Mouse (Mus musculus) cerebellum, adult 2 months (tissue): ENCODE results near the gene Lzts3. TPM values are rescaled to one million over a fixed set of nuclear protein-coding genes. Genes with fewer than 3 reads are reported as not detected.

Source experiments
- DNase-seq, 2 experiments: peaks; one replicate each; pipeline ENCODE4 v3.0.0; 2021
- H3K27ac ChIP-seq: fragments of 200-500 bp; 2 replicates; pipeline ENCODE4 v1.5.1; 2012; ENCODE audit warnings: low read length, control low read depth, inconsistent platforms; ENCODE audit not compliant: insufficient read depth
- H3K27me3 ChIP-seq: fragments of 200-500 bp; 2 replicates; pipeline ENCODE4 v1.6.1; 2012; ENCODE audit warnings: inconsistent platforms, mild to moderate bottlenecking, low read length, moderate library complexity; ENCODE audit not compliant: control insufficient read depth, insufficient read depth
- H3K4me1 ChIP-seq: fragments of 200-500 bp; 2 replicates; pipeline ENCODE4 v1.6.1; 2011; ENCODE audit warnings: low read length; ENCODE audit not compliant: control insufficient read depth, insufficient read depth
- H3K4me3 ChIP-seq: fragments of 200-500 bp; replicated peaks from 2 replicates; pipeline ENCODE3; 2011; ENCODE audit warnings: mild to moderate bottlenecking, low read depth, low read length, control low read depth; ENCODE audit not compliant: insufficient read depth
- CTCF ChIP-seq: fragments of 200-500 bp; IDR thresholded peaks from 2 replicates; pipeline ENCODE4 v1.5.1; 2011; ENCODE audit warnings: low read depth, mild to moderate bottlenecking, control low read depth, low read length, moderate library complexity, borderline replicate concordance; ENCODE audit not compliant: insufficient read depth
- POLR2A ChIP-seq: fragments of 200-500 bp; IDR thresholded peaks from 2 replicates; pipeline ENCODE4 v1.6.1; 2011; ENCODE audit warnings: low read length, control low read depth, borderline replicate concordance; ENCODE audit not compliant: insufficient read depth
- WGBS: fragments of 180-500 bp; shearing (Covaris S2); methylation state at CpG from one replicate; pipeline ENCODE4 v1.1.7; 2018; 5-methylcytosine and 5-hydroxymethylcytosine counted together
- polyA plus RNA-seq: library from polyadenylated mRNA; depleted of rRNA; stranded (reverse); fragments of >200 nt; gene quantifications from 2 replicates; pipeline ENCODE4 v1.2.3, GENCODE M21; 2012

The Lzts3 gene
- polyA plus RNA-seq, 1 experiment: 89.4 TPM

DNA sequence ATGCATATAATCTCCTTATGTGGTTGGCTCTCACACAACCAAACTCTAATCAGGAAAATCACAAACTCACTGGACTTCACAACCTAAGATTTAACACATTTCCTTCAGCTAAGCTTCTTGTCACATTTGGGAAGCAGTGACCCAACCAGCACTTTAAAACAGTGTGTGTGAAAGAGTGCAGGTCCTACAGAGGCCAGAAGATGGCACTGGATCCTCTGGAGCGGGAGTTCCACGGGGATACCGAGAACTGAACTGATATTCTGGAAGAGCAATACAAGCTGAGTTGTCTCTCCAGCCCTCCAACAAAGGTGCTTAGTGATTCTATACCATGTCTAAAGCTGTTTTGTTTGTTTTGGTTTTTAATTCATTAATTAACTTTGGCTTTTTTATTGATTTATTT, 29.5 kb downstream of the Lzts3 start:
- WGBS: 61% methylated on average over 3 of the region's 3 CpGs
- no peaks in the 10 kb centered on the region for H3K27me3 ChIP-seq
- H3K4me3 ChIP-seq: no peak overlapping the region
- H3K4me1 ChIP-seq: no peaks in the 10 kb centered on the region
- H3K27ac ChIP-seq: no peak overlapping the region
- peak; percentile 65 for TF ChIP-seq CTCF
- TF ChIP-seq POLR2A: no peak
- peak in 1 of 2 experiments; percentile 46 for DNase-seq

DNA sequence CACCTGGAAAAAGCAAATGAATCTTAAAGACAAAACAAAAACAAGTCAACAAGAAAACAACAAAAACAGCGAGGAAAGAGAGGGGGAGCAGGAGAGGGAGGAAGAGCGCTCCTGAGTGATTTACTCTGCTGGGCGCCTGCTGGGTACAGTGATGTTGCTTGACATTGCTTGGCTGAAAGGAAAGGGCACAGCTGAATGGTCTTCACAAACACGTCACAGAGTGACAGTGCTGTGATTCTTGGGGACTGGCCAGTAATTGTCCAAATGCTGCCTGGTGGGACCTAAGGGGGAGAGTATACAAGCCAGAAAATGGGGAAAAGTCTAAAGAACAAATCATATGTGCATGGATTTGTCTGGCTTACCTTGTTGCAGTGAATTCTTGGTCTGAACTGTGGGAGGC, 40.4 kb downstream of the Lzts3 start:
- Histone ChIP-seq H3K4me3 (no peak overlapping the region), H3K27ac (no peak overlapping the region), H3K4me1 (no peaks in the 10 kb centered on the region), H3K27me3 (no peaks in the 10 kb centered on the region)
- no peak for DNase-seq
- WGBS: 53% methylated on average over 4 of the region's 4 CpGs
- TF ChIP-seq POLR2A: no peak
- TF ChIP-seq CTCF: no peak

DNA sequence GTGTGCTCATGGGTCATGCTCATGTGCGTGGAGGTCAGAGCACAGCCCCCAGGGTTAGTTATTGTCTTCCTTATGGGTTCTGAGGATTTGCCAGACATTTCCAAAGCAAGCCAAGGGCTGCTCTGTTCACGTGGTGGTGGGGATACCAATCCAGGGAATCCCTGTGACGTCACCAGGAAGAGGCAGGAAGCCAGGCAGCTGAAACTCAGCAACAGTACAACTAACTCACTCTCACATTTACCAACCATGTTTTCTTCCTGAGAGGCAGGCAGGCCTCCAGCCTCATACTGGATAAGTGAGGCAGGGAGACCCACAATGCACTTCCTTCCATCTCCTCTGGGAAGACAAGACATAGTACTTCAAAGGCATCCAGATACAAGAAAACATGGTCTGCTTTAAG, 44.2 kb downstream of the Lzts3 start:
- no peak for DNase-seq
- TF ChIP-seq POLR2A: no peak
- TF ChIP-seq CTCF: no peak
- WGBS: 55% methylated on average over 3 of the region's 3 CpGs
- Histone ChIP-seq H3K27ac (no peak overlapping the region), H3K27me3 (no peaks in the 10 kb centered on the region), H3K4me1 (no peaks in the 10 kb centered on the region), H3K4me3 (no peak overlapping the region)

DNA sequence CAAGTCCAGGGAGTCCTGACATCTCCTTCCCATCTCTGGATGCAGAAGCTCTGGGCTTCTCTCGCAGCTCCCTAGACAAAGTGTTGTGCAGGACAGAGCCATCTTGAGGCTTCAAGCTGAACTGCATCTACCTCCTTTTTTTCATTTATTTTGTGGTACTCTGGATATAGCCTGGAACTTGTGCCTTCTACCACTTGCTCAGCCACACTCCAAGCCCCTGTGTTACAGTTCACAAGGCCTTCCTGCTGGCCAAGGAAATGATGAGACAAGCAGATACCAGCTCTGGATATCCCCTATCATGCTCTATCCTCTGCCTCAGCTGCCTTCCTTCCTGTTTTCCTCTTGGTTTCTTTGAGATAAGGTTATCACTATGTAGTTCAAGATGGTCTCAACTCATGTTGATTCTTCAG, 45.0 kb downstream of the Lzts3 start:
- TF ChIP-seq POLR2A: no peak
- peak; percentile 63; the same call in 1 of the 2 replicates for TF ChIP-seq CTCF
- WGBS: 10% methylated on average over 1 of the region's 1 CpGs
- Histone ChIP-seq H3K4me3 (no peak overlapping the region), H3K27ac (no peak overlapping the region), H3K4me1 (no peaks in the 10 kb centered on the region), H3K27me3 (no peaks in the 10 kb centered on the region)
- DNase-seq: peak in 1 of 2 experiments; percentile 39

DNA sequence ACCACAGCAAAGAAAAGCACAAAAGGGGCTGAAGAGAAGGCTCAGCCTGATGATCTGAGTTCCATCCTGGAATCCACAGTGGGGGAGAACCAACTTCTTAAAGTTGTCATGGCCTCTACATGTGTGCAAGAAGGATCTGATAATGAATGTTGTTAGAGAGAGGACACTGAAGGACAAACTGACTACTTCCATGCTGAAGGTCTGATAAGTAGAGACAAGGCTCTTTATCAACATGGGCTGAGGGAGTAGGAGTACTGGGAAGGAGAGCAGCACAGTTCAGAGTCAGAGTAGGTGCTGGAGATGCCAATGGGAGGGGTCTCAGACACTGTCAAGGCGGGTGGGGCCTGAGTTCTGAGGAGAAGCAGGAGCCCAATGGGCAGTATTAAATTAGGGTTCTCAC, 47.0 kb downstream of the Lzts3 start:
- DNase-seq: no peak
- TF ChIP-seq POLR2A: no peak
- TF ChIP-seq CTCF: no peak
- no peaks in the 10 kb centered on the region for H3K27me3 ChIP-seq
- 93% methylated on average over 1 of the region's 1 CpGs for WGBS
- H3K4me1 ChIP-seq: no peaks in the 10 kb centered on the region
- no peak overlapping the region for H3K4me3 ChIP-seq
- H3K27ac ChIP-seq: no peak overlapping the region

DNA sequence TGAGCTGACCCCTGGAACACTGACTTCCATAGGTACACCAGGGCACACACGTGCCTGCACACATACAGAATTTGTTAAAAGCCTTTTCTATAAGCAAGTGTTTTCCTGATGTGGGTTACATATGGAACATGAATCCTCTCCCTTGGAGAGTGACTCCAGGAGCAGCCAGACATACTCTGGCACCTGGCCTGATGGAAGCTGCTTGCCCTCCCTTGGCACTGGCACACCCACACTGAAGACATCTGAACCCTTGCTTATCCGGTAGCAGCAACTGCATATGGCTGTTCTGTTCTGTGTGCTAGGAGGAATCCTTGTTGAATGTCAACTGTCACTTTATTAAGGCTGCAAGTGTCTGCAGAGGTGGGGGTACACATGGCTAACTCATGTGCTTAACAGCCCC, 51.6 kb downstream of the Lzts3 start:
- H3K4me1 ChIP-seq: no peaks in the 10 kb centered on the region
- DNase-seq: no peak
- H3K27ac ChIP-seq: no peak overlapping the region
- 66% methylated on average over 2 of the region's 2 CpGs for WGBS
- H3K4me3 ChIP-seq: no peak overlapping the region
- TF ChIP-seq POLR2A (no peak), CTCF (no peak)
- H3K27me3 ChIP-seq: no peaks in the 10 kb centered on the region

DNA sequence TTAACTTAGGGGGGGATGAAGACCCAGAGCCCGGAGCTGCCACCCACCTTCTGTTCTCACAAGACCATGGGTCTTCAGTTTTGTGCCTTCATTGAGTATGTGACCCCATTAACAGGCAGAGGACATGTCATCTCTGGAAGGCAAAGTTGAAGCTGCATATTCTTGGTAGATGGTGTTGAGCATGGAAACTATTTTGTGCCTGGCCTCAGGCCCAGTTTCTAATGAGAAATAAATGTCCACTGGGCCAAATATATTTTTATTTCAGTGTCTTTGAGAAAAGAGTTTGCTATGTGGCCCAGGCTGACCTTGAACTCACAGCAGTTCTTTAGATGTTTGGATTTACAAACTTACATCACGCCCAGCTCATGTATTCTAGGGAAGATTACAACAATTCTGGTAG, 52.8 kb downstream of the Lzts3 start:
- no peak for TF ChIP-seq CTCF
- no peak for TF ChIP-seq POLR2A
- Histone ChIP-seq H3K27ac (no peak overlapping the region), H3K27me3 (no peaks in the 10 kb centered on the region), H3K4me1 (no peaks in the 10 kb centered on the region), H3K4me3 (no peak overlapping the region)
- WGBS: 96% methylated on average over 2 of the region's 2 CpGs
- DNase-seq: no peak

DNA sequence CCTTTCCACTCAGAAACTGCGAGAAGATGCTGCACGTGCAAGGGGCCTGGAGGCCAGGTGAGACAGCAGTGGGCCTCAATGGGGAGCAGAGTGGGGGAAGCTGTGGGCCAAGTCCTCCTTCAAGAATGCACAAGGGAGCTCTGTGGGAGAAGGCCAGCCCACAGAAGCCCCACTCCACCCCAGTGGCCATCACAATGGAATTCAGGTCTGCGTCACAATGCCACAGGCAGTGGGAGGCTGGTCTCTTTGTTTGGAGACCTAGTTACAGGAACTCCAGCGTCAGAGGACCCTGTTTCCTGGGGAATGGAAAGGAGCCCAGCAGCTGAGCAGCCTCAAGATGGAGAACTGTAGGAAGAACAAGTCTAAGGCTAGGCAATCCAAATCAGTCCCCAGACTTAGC, 53.4 kb downstream of the Lzts3 start:
- Histone ChIP-seq H3K27ac (no peak overlapping the region), H3K4me3 (no peak overlapping the region), H3K27me3 (no peaks in the 10 kb centered on the region), H3K4me1 (no peaks in the 10 kb centered on the region)
- no peak for DNase-seq
- TF ChIP-seq CTCF (no peak), POLR2A (no peak)
- WGBS: 27% methylated on average over 4 of the region's 4 CpGs
